Mouse (Mus musculus) E14TG2a.4 (cell line): ENCODE measurements at regions not wholly inside any gene's neighbourhood (a gene's known extent, or its start where the extent isn't known, plus 50 kb on each side); places are given as distances from the start of the nearest gene placed in this dataset.

Experiments used
- CTCF ChIP-seq: conservative IDR thresholded peaks from 2 replicates; pipeline ENCODE4 v1.5.1; 2014; ENCODE audit warnings: low read length
- NANOG ChIP-seq: IDR thresholded peaks from 2 replicates; pipeline ENCODE4 v1.6.1; 2014; ENCODE audit warnings: borderline replicate concordance, low read length, mixed read lengths
- POU5F1 ChIP-seq: IDR thresholded peaks from 2 replicates; pipeline ENCODE4 v1.6.1; 2014; ENCODE audit warnings: low read length, borderline replicate concordance

GRCm38 (mm10) chr9:101795436-101795835 is 66.2 kb upstream of the 9630041A04Rik start:
- TF ChIP-seq CTCF (no peak), POU5F1 (no peak), NANOG (no peak)
